Mouse (Mus musculus) lung, adult 2 months (tissue): ENCODE data around the gene Gm21970.

Experiments
- CTCF ChIP-seq: fragments of 200-500 bp; IDR thresholded peaks from 2 replicates; pipeline ENCODE4 v1.5.1; 2011; ENCODE audit warnings: mild to moderate bottlenecking, low read length, control low read depth; ENCODE audit not compliant: insufficient read depth
- POLR2A ChIP-seq: fragments of 200-500 bp; IDR thresholded peaks from 2 replicates; pipeline ENCODE4 v1.6.1; 2011; ENCODE audit warnings: low read depth, mild to moderate bottlenecking, control low read depth, low read length, borderline replicate concordance; ENCODE audit errors: extremely low read depth

GRCm38 (mm10) chr16:91413102-91413844 lies 21.8 kb downstream of the Gm21970 start:
- no peak for TF ChIP-seq CTCF
- no peak for TF ChIP-seq POLR2A
